Mouse (Mus musculus): ENCODE data around the gene Mettl15. TPM values are rescaled to one million over a fixed set of nuclear protein-coding genes. Genes with fewer than 3 reads are reported as not detected.
"Not testable (repeated sequence)": the region's sequence is repeated elsewhere in the genome, so short reads cannot be mapped to it uniquely, and the experiment has no call there.

The Mettl15 gene
- polyA plus RNA-seq, 1 experiment from 2014 or later, result 11.3 TPM

DNA sequence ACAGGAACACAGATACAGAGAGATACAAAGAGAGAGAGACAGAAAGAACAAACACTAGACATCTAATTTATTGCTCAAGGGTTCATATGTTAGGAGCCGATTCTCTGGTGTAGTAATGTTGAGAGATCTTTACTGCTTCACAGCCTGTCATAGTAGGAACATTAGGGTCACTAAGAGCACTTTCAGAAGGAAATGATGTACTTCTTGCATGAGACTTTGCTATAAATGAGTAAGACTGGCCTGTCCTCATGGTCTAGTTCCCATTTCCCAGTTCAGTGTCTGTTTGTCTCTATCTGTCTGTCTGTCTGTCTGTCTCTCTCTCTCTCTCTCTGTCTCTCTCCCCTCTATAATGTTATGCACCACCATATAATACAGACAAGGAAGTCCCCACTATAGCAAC, 7.5 kb downstream of the Mettl15 start:
- no peaks in the 10 kb centered on the region for H3K27me3 ChIP-seq
- WGBS, result 84% methylated on average over 1 of the region's 1 CpGs
- H3K4me1 ChIP-seq, result no peaks in the 10 kb centered on the region
- H3K9me3 ChIP-seq, result no peaks in the 10 kb centered on the region
- H3K4me2 ChIP-seq (replicated peaks), result no peak overlapping the region
- H3K4me3 ChIP-seq, result no peak overlapping the region
- no peak overlapping the region for H3K9ac ChIP-seq
- ATAC-seq (ENCODE audit: insufficient number of reproducible peaks, insufficient read depth, low FRiP score, low TSS enrichment), result no peak
- H3K27ac ChIP-seq, result no peak overlapping the region
- H3K36me3 ChIP-seq, result no peaks in the 10 kb centered on the region

DNA sequence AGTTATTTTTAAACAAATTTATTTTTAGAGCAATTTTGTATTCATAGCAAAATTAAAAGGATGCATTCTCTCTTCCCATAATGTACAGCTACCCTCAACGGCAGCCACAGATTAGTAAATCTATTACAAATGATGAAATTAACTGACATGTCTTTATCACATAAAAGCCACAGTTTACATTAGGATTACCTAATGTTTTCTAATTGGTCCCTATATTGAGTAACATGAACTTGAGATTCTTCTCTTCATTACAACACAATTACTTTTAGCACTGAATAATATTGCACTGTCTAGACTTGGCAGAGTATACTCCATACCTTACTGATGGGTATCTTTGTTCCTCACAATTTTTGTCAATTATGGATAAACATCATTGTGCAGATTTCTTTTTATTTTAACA, 17.8 kb downstream of the Mettl15 start:
- H3K4me3 ChIP-seq, result no peak overlapping the region
- H3K9me3 ChIP-seq, result no peaks in the 10 kb centered on the region
- no peaks in the 10 kb centered on the region for H3K36me3 ChIP-seq
- H3K27me3 ChIP-seq, result no peaks in the 10 kb centered on the region
- no peak overlapping the region for H3K9ac ChIP-seq
- ATAC-seq (ENCODE audit: insufficient number of reproducible peaks, insufficient read depth, low FRiP score, low TSS enrichment), result no peak
- H3K4me1 ChIP-seq, result no peaks in the 10 kb centered on the region
- 90% methylated on average over 1 of the region's 1 CpGs for WGBS
- no peak overlapping the region for H3K27ac ChIP-seq
- H3K4me2 ChIP-seq (replicated peaks), result no peak overlapping the region

DNA sequence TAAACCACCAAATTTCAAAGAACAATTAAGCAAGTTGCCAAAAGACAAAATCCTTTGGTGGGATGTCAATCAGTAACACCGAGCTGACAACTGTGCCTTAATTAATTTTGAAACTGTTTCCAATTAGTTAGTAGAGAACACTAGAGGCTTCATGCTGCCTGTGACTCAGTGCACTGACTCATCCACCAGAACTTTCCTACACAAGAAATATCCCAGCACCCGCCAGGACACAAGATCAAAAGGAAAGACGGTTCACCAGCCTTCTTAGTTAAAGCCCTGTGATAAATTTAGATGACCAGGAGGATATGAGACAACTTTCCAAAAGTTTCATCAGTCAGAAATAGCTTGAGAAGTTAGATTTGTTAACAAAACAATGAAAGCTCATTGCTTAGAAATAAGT, 38.6 kb downstream of the Mettl15 start:
- no peak for ATAC-seq (ENCODE audit: insufficient number of reproducible peaks, insufficient read depth, low FRiP score, low TSS enrichment)
- H3K9me3 ChIP-seq, result no peaks in the 10 kb centered on the region
- no peak overlapping the region for H3K4me2 ChIP-seq (replicated peaks)
- WGBS, result 40% methylated on average over 3 of the region's 3 CpGs
- H3K27me3 ChIP-seq, result no peaks in the 10 kb centered on the region
- no peaks in the 10 kb centered on the region for H3K36me3 ChIP-seq
- no peak overlapping the region for H3K27ac ChIP-seq
- H3K4me3 ChIP-seq, result no peak overlapping the region
- H3K9ac ChIP-seq, result no peak overlapping the region
- H3K4me1 ChIP-seq, result no peaks in the 10 kb centered on the region

DNA sequence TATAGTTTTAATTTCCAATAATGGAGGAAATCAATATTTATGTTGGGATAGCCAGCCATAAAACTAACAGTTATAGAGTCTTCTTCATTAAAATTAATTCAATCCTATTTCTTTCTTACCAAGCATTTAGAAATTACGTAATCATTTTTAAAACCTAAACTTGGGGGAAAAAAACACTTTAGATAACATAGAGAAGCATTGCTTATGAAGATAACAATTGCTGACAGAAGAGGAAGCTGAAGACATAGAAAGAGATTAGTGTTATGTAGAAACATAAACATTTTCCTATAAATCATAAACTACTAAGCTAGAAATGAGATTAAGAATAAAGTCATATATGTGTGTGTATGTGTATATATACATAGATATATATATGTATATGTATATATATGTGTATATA, 44.8 kb downstream of the Mettl15 start:
- Histone ChIP-seq H3K27ac (no peak overlapping the region), H3K36me3 (no peaks in the 10 kb centered on the region), H3K4me3 (no peak overlapping the region), H3K9me3 (no peaks in the 10 kb centered on the region), H3K4me2 (replicated peaks) (no peak overlapping the region), H3K4me1 (no peaks in the 10 kb centered on the region), H3K27me3 (no peaks in the 10 kb centered on the region), H3K9ac (no peak overlapping the region)
- no peak for ATAC-seq (ENCODE audit: insufficient number of reproducible peaks, insufficient read depth, low FRiP score, low TSS enrichment)
- WGBS, result 90% methylated on average over 1 of the region's 1 CpGs

DNA sequence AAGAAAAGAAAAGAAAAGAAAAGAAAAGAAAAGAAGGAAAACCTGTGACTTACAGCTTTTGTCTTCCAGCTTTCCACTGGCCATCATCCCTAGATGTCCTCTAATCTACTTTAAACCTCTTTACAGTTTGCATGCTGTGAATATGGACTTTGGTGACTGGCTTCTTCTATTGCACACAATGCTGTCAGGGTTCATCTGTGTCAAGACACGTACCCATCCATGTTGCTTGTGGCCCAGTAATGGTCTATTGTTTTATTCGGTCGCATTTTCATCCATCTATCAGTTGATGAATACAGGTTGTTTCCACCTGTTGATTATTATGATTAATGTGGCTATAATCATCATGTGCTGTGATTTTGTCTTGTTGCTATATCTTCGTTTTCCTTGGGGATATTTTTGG, 46.7 kb downstream of the Mettl15 start:
- no peak for ATAC-seq (ENCODE audit: insufficient number of reproducible peaks, insufficient read depth, low FRiP score, low TSS enrichment)
- Histone ChIP-seq H3K36me3 (no peaks in the 10 kb centered on the region), H3K4me3 (no peak overlapping the region), H3K4me1 (no peaks in the 10 kb centered on the region), H3K4me2 (replicated peaks) (no peak overlapping the region), H3K27me3 (no peaks in the 10 kb centered on the region), H3K27ac (no peak overlapping the region), H3K9me3 (no peaks in the 10 kb centered on the region), H3K9ac (no peak overlapping the region)
- 83% methylated on average over 4 of the region's 4 CpGs for WGBS

DNA sequence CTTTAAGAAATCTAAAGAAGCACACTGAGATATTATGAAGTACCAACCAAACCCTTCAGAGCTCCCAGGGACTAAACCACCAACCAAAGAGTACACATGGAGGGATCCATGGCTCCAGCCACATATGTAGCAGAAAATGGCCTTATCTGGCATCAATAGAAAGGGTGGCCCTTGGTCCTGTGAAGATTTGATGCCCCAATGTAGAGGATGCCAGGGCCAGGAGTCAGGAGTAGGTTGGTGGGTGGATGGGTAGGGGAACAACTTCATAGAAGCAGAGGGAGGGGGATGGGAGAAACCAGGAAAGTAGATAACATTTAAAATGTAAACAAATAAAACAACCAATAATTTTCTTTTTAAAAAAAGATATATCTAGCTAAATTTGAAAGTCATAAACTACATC, 50.1 kb downstream of the Mettl15 start:
- Histone ChIP-seq H3K36me3 (no peaks in the 10 kb centered on the region), H3K4me3 (no peak overlapping the region), H3K27me3 (no peaks in the 10 kb centered on the region), H3K4me2 (replicated peaks) (no peak overlapping the region), H3K27ac (no peak overlapping the region), H3K9ac (no peak overlapping the region), H3K9me3 (no peaks in the 10 kb centered on the region), H3K4me1 (no peaks in the 10 kb centered on the region)
- ATAC-seq (ENCODE audit: insufficient number of reproducible peaks, insufficient read depth, low FRiP score, low TSS enrichment), result no peak

DNA sequence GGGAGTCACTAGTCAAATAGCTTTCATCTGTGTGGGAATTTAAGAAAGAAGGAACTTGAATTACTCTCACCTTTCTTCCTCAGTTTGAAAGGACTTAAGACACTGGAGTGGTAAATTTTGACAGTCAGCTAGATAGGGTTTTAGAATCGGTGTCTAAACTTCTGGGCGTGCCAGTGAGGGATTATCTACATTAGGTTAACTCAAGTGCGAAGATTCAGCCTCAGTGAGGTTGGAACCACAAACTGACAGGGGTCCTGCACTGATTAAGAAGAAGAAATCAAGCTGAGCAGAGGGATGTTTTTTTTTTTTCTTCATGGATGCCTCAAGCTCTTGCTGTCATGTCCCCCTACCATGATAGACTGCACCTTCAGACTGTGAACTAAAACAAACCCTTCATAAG, 53.4 kb downstream of the Mettl15 start:
- no peak overlapping the region for H3K9ac ChIP-seq
- H3K4me1 ChIP-seq, result no peaks in the 10 kb centered on the region
- 57% methylated on average over 3 of the region's 3 CpGs for WGBS
- H3K4me3 ChIP-seq, result no peak overlapping the region
- ATAC-seq (ENCODE audit: insufficient number of reproducible peaks, insufficient read depth, low FRiP score, low TSS enrichment), result no peak
- no peak overlapping the region for H3K27ac ChIP-seq
- no peaks in the 10 kb centered on the region for H3K9me3 ChIP-seq
- H3K36me3 ChIP-seq, result no peaks in the 10 kb centered on the region
- H3K27me3 ChIP-seq, result no peaks in the 10 kb centered on the region
- no peak overlapping the region for H3K4me2 ChIP-seq (replicated peaks)

DNA sequence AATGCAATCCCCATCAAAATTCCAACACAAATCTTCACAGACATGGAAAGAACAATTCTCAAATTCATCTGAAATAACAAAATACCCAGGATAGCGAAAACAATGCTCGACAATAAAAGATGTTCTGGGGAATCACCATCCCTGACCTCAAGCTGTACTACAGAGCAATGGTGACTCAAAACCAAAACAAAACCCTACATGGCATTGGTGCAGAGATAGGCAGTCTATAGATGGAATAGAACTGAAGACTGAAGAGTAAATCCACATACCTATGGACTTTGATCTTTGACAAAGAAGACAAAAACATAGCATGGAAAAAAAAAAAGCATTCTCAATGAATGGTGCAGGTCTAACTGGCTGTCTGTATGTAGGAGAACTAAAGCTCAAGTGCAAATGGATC, 59.1 kb downstream of the Mettl15 start:
- Histone ChIP-seq H3K4me1 (no peaks in the 10 kb centered on the region), H3K4me2 (replicated peaks) (no peak overlapping the region), H3K27ac (no peak overlapping the region), H3K36me3 (no peaks in the 10 kb centered on the region), H3K9ac (no peak overlapping the region), H3K9me3 (no peaks in the 10 kb centered on the region), H3K27me3 (no peaks in the 10 kb centered on the region), H3K4me3 (no peak overlapping the region)
- ATAC-seq (ENCODE audit: insufficient number of reproducible peaks, insufficient read depth, low FRiP score, low TSS enrichment), result no peak
- WGBS, result 93% methylated on average over 2 of the region's 2 CpGs

DNA sequence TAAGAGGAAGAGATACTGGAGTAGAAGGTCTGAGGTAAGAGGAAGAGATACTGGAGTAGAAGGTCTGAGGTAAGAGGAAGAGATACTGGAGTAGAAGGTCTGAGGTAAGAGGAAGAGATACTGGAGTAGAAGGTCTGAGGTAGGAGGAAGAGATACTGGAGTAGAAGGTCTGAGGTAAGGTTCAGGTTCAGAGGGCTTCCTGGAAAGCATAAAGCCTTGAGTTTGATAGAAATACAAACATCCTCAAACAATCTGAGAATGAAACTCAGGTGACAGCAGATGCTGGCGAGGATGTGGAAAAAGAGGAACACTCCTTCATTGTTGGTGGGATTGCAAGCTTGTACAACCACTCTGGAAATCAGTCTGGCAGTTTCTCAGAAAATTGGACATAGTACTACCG, 63.9 kb downstream of the Mettl15 start:
- ATAC-seq (ENCODE audit: insufficient number of reproducible peaks, insufficient read depth, low FRiP score, low TSS enrichment); H3K4me2 ChIP-seq (replicated peaks); H3K4me1 ChIP-seq; H3K27ac ChIP-seq; H3K4me3 ChIP-seq; H3K9ac ChIP-seq; H3K36me3 ChIP-seq; H3K27me3 ChIP-seq; H3K9me3 ChIP-seq: not testable (repeated sequence)
- WGBS, result 87% methylated on average over 1 of the region's 2 CpGs

DNA sequence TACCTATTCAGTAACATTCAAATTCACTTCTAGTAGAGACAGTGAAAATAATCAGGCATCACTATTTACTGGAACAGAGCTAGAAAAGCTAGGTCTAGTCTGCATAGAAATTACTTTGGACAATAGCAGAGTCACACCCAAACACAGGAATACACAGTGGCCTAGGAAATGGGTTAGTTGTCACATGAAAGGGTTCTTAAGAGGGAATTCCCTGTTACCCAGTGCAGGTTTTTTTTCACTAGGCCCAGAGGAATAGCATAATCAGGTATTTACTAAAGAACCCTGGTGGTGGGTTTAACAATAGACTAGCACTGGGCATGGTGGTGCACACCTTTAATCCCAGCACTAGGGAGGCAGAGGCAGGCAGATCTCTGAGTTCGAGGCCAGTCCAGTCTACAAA, 69.9 kb downstream of the Mettl15 start:
- not testable (repeated sequence) for H3K4me3 ChIP-seq; H3K9me3 ChIP-seq; ATAC-seq (ENCODE audit: insufficient number of reproducible peaks, insufficient read depth, low FRiP score, low TSS enrichment); H3K27ac ChIP-seq; H3K4me1 ChIP-seq; H3K36me3 ChIP-seq; H3K27me3 ChIP-seq; H3K9ac ChIP-seq; H3K4me2 ChIP-seq (replicated peaks)
- WGBS, result 92% methylated on average over 1 of the region's 1 CpGs

DNA sequence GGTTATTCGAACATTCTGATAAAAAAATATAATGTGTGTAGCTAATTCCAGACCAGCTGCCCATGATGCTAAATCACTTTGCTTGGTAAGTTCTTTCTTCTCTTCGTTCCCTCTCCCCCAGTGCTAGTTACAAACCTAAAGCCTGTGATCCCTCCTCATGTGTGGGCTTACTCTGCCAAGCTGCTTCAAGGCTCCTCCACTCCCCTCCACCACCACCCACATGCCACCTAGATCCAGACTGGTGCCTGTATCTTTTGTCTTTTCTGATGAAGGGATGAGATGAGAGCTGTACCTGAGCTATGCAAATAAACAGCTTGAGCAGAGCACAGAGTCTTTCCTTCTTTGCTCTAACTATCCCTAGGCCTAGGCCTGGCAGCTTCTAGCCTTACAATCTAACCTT, 72.5 kb downstream of the Mettl15 start:
- WGBS, result 84% methylated on average over 2 of the region's 2 CpGs
- no peaks in the 10 kb centered on the region for H3K9me3 ChIP-seq
- H3K4me3 ChIP-seq, result no peak overlapping the region
- no peaks in the 10 kb centered on the region for H3K27me3 ChIP-seq
- H3K27ac ChIP-seq, result no peak overlapping the region
- H3K9ac ChIP-seq, result no peak overlapping the region
- no peaks in the 10 kb centered on the region for H3K36me3 ChIP-seq
- H3K4me2 ChIP-seq (replicated peaks), result no peak overlapping the region
- no peak for ATAC-seq (ENCODE audit: insufficient number of reproducible peaks, insufficient read depth, low FRiP score, low TSS enrichment)
- H3K4me1 ChIP-seq, result no peaks in the 10 kb centered on the region

DNA sequence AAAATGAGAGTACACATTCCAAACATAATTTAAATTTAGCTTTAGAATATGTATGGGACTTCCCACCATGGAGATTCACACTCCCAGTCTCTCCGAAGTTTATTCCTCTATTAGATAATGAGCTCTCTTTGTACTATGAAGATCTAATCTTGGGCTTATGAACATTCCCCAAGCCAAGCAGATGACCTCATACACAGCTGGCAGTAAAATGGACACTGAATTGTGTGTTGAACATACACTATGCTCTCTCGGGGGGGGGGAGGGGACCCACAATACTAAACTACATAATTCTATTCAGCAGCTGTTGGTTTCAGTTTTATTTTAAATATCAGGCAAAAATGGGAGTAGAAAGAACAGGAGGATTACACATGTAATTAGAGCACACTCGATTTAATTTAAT, 97.6 kb downstream of the Mettl15 start:
- 78% methylated on average over 3 of the region's 3 CpGs for WGBS
- no peaks in the 10 kb centered on the region for H3K4me1 ChIP-seq
- H3K9ac ChIP-seq, result no peak overlapping the region
- H3K4me2 ChIP-seq (replicated peaks), result no peak overlapping the region
- no peaks in the 10 kb centered on the region for H3K36me3 ChIP-seq
- H3K27ac ChIP-seq, result no peak overlapping the region
- no peak overlapping the region for H3K4me3 ChIP-seq
- ATAC-seq (ENCODE audit: insufficient number of reproducible peaks, insufficient read depth, low FRiP score, low TSS enrichment), result no peak
- no peaks in the 10 kb centered on the region for H3K9me3 ChIP-seq
- H3K27me3 ChIP-seq, result no peaks in the 10 kb centered on the region

DNA sequence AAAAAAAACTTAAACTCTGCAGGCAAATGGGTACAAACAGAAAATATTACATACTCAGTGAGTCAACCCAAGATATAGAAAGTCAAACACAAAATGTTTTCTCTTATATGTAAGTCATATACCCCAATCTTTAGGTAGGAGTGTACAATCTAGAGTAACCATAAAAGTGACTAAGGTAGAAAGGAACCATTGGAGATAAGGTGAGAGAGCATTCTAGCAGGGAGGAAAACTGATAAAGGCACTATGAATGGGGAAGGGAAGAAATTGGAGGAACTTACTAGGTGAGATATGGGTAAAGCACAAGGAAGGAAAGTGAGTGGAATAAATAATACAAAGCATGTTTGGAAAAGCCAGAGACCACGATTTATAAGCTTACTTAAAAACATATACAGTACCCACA, 122.0 kb downstream of the Mettl15 start:
- Histone ChIP-seq H3K27me3 (no peaks in the 10 kb centered on the region), H3K27ac (no peak overlapping the region), H3K9me3 (no peaks in the 10 kb centered on the region), H3K9ac (no peak overlapping the region), H3K36me3 (no peaks in the 10 kb centered on the region), H3K4me2 (replicated peaks) (no peak overlapping the region), H3K4me1 (no peaks in the 10 kb centered on the region), H3K4me3 (no peak overlapping the region)
- no peak for ATAC-seq (ENCODE audit: insufficient number of reproducible peaks, insufficient read depth, low FRiP score, low TSS enrichment)
- WGBS, result 65% methylated on average over 1 of the region's 1 CpGs

All from embryonic facial prominence, embryonic 12.5 days (tissue).